Comparison of ENCODE assay signal across 16 mouse cellular contexts in genomic region chr6:57766287-57766686, GRCm38 (mm10). TPM values are rescaled to one million over a fixed set of nuclear protein-coding genes. Genes with fewer than 3 reads are reported as not detected.
DNase-seq lines count a peak whose midpoint lies in the region; ATAC-seq lines count a peak whose summit lies in the region.
"Had no signal": no experiment of that assay in that cellular context is flagged by ENCODE, and none has a peak within 500 bp of the region (broad histone marks: within the 10 kb centered on the region; RNA-seq: fewer than 3 reads in every experiment).

No protein-coding gene starts in this region.

- no peak overlapping the region for H3K27ac ChIP-seq in kidney, embryonic 15.5 days
- peak overlapping the region; percentile 94 for H3K27ac ChIP-seq in liver, embryonic 16.5 days (ENCODE audit: low read length)
- H3K27ac ChIP-seq: forebrain, embryonic 13.5 days; kidney, postnatal 0 days; layer of hippocampus, adult 2 months had no signal

- peaks cover 19% of the 10 kb centered on the region for H3K36me3 ChIP-seq in kidney, embryonic 15.5 days
- peaks cover 92% of the 10 kb centered on the region for H3K36me3 ChIP-seq in erythroblast, embryonic 14.5 days (ENCODE audit: control insufficient read depth)
- peaks cover 5% of the 10 kb centered on the region; the same call in 1 of the 2 replicates for H3K36me3 ChIP-seq in liver, embryonic 16.5 days (ENCODE audit: control insufficient read depth, insufficient read depth)

- peak; percentile 80; the same call in 1 of the 2 replicates for ATAC-seq in kidney, embryonic 15.5 days (replicated peaks; ENCODE audit: low FRiP score)
- ATAC-seq in liver, embryonic 16.5 days (ENCODE audit: low read depth): peak; percentile 88
- no peak for ATAC-seq in activated CD4-positive, CD25-positive, alpha-beta regulatory T cell, adult 4 months
- ATAC-seq: forebrain, embryonic 13.5 days had no signal

- no peak overlapping the region for H3K4me2 ChIP-seq in kidney, embryonic 15.5 days
- peak overlapping the region; percentile 71 for H3K4me2 ChIP-seq in liver, embryonic 16.5 days (ENCODE audit: low read depth, low read length)
- H3K4me2 ChIP-seq: forebrain, embryonic 13.5 days had no signal

- H3K9me3 ChIP-seq in kidney, embryonic 15.5 days (replicated peaks): no peaks in the 10 kb centered on the region
- no peaks in the 10 kb centered on the region for H3K9me3 ChIP-seq in erythroblast, embryonic 14.5 days (ENCODE audit: control insufficient read depth, low read length)
- no peaks in the 10 kb centered on the region for H3K9me3 ChIP-seq in liver, embryonic 16.5 days (replicated peaks; ENCODE audit: control insufficient read depth, low read length)
- H3K9me3 ChIP-seq: forebrain, embryonic 13.5 days had no signal

- no peak for DNase-seq in kidney, adult 11 months
- DNase-seq in MEL-GATA-1-ER (ENCODE audit: extremely low read depth, low read depth): peak; percentile 73
- DNase-seq in gastrocnemius, postnatal 4 days (ENCODE audit: low spot score in 2 of 2): no peak
- no peak for DNase-seq in adrenal gland, adult 18-20 months (ENCODE audit: low spot score in 2 of 2)
- DNase-seq: adrenal gland, postnatal 36 days; cerebellum, adult 11-12 months; heart, postnatal 4 days; midbrain, embryonic 14.5 days; thymus, postnatal 14 days had no signal

- H3K4me1 ChIP-seq in kidney, embryonic 15.5 days: no peaks in the 10 kb centered on the region
- H3K4me1 ChIP-seq in erythroblast, embryonic 14.5 days (ENCODE audit: control insufficient read depth): peaks cover 94% of the 10 kb centered on the region
- H3K4me1 ChIP-seq in liver, embryonic 16.5 days (ENCODE audit: control insufficient read depth, low read depth, low read length): peaks cover 63% of the 10 kb centered on the region

- H3K4me3 ChIP-seq in kidney, embryonic 15.5 days (replicated peaks): no peak overlapping the region
- H3K4me3 ChIP-seq in erythroblast, embryonic 14.5 days (replicated peaks): peak overlapping the region; percentile 40
- H3K4me3 ChIP-seq in liver, embryonic 16.5 days (ENCODE audit: low read depth, low read length): peak overlapping the region; percentile 39
- H3K4me3 ChIP-seq: forebrain, embryonic 13.5 days; layer of hippocampus, adult 2 months had no signal

- H3K9ac ChIP-seq in kidney, embryonic 15.5 days: no peak overlapping the region
- H3K9ac ChIP-seq in liver, embryonic 16.5 days (ENCODE audit: low read depth, low read length): peak overlapping the region; percentile 66
- H3K9ac ChIP-seq: forebrain, embryonic 13.5 days had no signal

- 73% methylated on average over 1 of the region's 1 CpGs for WGBS in kidney, embryonic 15.5 days
- WGBS in liver, embryonic 16.5 days (ENCODE audit: insufficient replicate concordance): 9% methylated on average over 1 of the region's 1 CpGs

- no peaks in the 10 kb centered on the region for H3K27me3 ChIP-seq in kidney, embryonic 15.5 days
- no peaks in the 10 kb centered on the region for H3K27me3 ChIP-seq in erythroblast, embryonic 14.5 days (ENCODE audit: control insufficient read depth)
- no peaks in the 10 kb centered on the region for H3K27me3 ChIP-seq in liver, embryonic 16.5 days (ENCODE audit: control insufficient read depth, insufficient read depth, low read depth, low read length)
- H3K27me3 ChIP-seq: forebrain, embryonic 13.5 days had no signal

RNA-seq across cellular contexts. Expression of gene Vopp1, which starts 58.7 kb away (rescaled TPM):
- polyA plus RNA-seq in kidney, embryonic 15.5 days (2015; fragmentation: Nextera tagmentation; extraction: Ambion mirVana): 44.8 and 48.0 TPM in 2 replicates
- 8.1 and 10.8 TPM in 2 replicates for polyA plus RNA-seq in erythroblast, embryonic 14.5 days (2012)
- 58.2 and 62.5 TPM in 2 replicates for polyA plus RNA-seq in liver, embryonic 16.5 days (2015; fragmentation: Nextera tagmentation; extraction: Ambion mirVana)
- total RNA-seq in gastrocnemius, postnatal 4 days (2021): 10 to 100 TPM; 15.4 to 16.2 TPM
- 10 to 100 TPM; 10.6 to 12.8 TPM for polyA plus RNA-seq in activated CD4-positive, CD25-positive, alpha-beta regulatory T cell, adult 4 months (2017; shearing (Covaris generic))
- total RNA-seq in adrenal gland, adult 18-20 months (2021): 10 to 100 TPM; 16.0 to 16.3 TPM
